Mouse (Mus musculus): ENCODE results near the gene Polr2e.

Gene Polr2e

DNA sequence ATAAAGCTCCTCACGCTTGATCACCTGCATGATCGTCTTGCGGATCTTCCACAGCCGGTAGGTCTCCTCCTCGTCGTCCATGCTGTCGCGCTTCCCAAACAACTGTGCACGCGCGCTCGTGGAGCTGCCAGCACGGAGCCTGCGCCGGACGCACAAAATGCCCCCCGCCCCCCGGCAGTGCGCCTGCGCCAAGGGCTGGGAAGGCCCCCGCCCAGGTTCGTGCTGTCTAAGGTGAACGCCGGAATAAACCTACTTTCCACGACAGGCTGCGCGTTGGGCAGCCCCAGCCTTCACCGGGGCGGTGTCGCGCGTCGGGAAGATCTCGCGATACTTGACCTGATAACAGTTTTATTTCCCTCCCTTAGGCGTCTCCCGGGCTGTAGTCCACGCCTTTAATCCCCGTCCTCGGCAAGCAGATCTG, at the start of gene Polr2e:
Polr2e (minus strand) TSS at position 237 of the 421 bp plus-strand sequence.
- DNase-seq: peak; percentile 97

DNA sequence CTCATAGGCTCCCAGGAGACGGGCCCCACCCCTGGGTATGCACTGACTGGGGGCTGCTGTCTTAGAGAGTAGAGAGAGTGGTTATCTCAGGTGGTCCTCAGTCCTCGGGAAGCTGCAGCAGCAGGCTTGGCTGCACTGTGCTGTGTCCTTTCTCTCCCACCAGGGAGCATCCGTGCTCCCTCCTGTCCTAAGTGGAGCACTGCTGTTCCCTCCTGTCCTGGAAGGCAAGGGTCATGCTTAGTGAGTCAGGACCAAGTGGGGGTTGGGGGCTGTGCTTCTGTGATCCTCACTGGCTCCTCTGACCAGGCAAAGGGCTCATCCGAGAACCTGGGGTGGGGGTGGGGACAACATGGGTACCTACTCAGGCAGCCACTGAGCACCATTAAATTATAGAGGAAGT, 49.6 kb upstream of the Polr2e start:
- DNase-seq: no peak

DNA sequence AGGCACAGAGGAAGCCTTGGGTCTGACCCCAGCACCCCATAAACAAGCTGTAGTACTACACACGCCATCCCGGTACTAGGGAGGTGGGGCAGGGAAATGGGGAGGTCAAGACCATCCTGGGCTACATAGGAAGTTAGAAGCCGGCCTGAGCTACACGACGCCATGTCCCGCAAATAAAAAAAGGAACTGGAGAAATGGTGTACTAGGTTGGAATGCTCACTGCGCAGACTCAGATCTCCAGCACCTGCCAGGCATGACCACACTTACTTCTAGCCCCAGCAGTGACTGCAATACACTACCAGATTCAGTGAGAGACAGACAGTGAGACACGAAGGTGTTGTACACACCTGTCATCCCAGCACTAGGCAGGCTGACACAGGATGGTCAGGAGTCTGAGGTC, 47.9 kb upstream of the Polr2e start:
- DNase-seq: no peak

DNA sequence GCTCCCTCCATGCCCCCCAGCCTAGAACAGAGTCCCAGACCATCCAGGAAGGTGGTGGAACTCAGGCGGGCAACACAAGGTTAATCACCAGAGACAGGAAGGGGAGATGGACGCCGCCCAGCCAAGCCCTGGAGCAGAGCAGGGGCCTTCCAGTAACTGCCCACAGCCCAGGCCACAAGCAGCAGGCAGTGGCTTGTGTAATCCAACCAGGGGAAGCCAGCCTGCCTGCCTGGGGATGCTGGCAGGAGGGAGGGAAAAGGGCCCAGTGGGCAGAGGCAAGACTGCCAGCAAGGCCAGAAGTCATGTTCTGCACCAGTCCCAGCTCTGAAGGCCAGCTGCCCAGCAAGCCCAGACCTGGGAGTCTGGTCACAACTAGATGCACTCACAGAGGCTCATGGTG, 47.3 kb upstream of the Polr2e start:
- no peak for DNase-seq

DNA sequence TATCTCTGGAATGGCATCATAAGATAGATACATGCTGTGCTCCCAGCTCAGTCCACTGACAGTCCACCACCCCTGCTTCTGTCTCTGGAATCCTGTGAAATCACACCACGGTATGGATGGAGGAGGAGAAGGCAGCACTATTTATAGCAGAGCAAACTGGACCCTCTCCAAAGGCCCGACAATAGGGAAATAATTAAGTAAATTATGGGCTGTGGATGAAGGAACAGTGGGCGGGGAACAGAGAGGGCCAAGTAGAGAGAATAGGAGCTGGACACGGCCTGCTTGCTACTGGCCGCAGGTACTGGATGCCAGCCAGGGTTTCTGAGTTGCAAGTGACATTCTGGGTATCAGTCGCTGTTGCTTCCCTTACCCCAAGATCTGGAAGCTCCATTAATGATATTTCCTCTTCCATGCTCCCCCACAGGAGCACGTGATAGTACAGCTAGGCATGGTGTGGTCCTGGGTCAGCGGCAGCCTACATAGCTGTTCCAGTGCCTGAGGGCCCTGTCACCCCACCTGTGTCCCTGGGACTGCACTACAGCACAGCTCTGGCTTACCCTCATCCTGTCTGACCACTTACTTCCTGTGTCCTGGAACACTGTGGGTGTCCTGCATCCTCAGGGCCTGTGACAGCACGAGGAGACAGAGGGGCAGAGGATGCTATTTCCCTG, 45.4 kb upstream of the Polr2e start:
- peak; percentile 17 for DNase-seq

DNA sequence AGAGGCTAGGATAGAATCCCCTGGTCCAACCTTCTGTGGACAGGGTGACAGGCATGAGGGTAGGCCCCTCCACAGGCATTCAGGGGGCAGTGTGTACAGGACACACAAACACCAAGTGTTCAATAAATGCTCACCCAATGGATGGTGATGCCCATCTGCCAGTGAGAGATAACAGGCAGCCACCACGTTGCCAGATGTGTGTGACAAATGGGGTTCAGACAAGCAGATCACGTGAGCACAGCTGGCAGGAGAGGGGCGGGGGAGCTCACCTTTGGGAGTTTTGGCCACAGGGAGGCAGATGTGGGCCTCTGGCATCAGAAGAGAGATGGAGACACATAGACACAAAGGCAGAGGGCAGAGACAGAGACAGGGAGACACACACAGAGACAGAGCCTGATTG, 41.5 kb upstream of the Polr2e start:
- DNase-seq: no peak

DNA sequence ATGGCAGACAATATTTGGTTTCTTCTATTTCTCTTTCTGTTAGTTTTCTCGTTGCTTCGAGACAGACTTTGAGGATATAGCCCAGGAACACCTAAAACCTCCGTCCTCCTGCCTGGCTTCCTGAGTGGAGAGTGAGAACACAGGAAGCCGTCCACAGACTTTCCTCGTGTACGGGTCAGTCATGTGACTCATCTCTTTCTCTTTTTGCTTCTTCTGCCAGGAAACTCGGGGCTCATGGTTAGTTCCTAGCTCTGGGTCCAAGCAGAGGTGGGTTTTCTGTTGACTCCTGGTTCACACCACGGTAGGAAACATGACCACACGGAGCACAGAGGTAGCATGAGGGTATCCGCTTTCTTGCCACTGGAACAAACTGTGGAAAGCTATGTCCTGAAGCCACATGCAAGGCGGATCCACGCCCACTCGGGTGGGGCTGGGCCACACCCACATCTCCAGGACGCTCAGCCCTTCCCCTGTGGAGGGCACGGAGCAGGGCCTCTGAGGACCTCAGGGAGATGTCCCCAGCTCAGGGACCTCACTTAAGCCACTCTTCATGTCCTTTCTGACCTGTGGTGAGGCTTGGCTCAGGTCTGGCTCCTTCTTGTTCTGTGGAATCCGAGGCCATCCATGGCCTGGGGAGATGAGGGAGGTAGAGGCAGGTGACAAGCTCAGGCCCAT, 40.9 kb upstream of the Polr2e start:
- no peak for DNase-seq

DNA sequence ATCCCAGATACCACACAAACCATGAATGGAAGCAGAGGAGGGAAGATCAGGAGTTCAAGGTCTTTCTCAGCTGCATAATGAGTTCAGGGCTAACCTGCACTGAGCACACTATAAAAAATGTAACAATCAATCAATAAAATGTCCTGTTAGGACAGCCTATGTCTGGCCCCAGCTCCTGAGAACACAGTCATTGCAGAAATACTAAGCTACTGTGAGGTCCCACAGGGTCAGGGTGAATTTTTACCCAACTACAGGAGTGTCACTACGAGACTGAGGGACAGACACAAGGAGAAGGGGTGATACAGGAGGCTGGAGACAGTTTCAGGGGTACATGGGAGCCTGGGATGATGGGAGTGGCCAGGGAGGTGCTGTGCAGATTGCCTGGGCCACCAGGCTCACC, 38.8 kb upstream of the Polr2e start:
- no peak for DNase-seq

DNA sequence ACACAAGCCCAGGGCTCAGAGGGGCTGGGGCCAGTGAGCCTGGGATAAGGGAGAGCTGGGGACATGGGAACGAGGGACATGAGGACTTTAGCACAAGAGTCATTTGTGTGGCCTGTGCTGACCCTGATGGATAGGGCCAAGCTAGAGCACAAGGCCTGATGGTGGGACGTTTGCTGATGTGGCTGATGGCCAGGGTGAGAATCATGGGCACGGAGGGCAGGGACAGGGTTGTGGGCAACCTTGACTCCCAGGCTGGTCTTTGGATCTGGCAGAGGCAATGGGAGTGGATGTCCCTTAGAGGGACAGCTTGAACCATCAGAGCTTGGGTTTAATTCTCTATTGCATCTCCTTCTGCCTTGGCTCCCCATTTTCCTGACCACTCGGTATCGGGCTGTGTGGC, 37.7 kb upstream of the Polr2e start:
- DNase-seq: no peak

DNA sequence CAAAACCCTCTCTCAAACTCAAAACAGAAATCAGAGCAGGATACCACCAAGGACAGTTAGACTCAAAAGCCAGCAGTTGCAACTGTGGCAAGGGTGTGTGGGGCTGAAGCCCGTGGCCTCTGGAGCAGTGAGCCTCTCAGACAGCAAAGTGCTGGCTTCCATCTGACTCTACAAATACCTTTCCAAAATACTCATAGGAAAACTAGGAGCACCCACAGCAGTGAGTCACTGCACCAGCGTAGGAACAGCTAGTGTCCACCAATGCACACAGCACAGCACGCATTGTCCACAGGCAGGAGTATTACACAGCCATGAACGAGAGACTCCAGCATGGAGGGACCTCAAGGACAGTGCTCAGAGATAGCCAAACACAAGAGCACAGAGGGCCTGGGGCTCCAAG, 36.8 kb upstream of the Polr2e start:
- DNase-seq: no peak

DNA sequence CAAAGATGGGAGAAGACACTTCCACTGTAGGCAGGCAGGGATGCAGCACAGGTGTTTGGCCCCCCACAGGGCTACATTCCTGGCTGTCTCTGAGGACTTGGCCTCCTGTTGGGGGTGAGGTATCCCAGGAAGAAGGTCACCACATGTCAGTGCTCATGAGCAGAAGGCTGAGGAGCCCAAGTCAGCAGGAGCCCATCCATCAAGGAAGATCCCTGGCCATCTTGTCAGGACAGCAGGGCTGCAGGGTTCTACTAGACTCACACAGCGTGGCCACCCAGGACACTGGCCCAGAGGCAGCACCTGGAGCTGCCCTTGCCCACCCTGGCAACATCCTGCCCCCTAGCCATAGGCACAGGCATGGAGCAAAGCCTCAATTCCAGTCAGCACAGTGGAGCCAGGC, 36.3 kb upstream of the Polr2e start:
- no peak for DNase-seq

DNA sequence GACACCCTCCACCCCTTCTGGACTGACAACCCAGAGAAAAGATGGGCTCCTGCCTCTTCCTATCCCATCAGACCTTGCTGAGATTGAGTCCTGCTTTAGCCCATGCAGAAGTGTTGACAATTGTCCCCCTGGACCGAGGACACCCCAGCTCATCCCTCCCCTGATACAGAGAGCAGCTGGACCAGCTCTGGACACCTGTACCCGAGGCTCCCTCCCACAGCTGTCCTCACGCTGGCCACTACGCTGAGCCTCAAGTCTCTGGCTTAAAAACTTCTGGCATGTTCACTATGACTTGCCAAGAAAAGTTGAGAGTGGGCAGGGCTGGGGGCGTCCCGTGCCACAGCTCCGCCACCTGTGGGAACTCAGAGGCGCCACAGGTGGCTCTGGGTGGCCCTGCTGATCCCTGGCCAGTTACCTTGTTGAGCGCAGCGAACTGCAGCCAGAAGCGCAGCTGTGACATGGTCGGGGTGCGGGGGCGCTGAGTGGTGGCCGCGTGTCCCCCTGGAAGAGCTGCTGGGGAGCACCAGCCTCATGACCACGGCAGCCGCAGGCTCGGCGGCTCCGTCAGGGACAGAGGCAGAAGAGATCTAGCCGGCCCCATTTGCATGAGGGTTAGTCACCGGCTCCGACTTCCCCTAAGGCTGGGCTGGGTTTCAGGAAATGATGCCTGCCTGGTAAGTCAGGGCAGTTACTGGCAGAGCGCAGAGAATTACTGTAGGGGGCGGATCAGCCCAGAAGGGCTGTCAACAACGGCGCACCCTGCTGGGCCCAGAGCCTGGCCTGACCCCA, 35.4 kb upstream of the Polr2e start:
- peak; percentile 42 for DNase-seq

DNA sequence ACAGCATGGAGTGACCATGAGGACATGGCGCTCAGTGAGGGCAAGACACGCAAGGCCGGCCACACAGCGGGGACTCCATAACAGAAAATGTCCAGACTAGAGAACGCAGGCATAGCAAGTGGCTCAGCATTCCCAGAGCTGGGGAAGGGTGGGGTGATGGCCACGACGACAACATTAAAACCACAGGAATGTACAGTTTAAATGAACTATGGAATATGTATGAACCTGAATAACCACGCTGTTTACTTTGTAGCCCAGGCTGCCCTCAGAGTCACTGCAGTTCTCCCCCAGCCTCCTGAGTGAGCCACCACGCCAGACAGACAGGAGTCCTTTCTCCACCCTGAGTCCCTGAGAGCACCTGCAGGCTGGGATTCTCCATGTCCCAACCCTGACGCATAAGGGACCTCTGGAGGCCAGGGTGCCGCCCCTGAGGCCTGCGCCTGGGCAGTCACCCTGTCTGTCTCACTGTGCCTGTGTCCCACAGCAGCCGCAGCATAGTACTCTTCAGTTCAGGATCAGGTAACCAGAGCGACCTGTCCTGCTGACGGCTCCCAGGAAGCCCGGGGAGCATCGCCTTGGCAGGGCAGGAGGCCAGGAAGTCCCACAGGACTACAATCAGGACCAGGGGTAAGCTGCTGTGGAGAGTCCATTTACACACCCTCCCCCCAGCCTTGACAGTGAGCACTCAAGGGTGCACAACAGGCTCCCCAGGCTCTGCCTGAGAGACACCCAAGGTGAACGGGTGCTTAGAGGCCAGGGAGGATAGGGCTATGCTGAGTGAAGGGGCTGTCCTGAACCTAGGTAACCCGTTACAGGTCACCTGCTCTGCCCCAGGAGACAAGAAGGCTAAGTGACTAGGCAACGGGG, 33.3 kb upstream of the Polr2e start:
- no peak for DNase-seq

DNA sequence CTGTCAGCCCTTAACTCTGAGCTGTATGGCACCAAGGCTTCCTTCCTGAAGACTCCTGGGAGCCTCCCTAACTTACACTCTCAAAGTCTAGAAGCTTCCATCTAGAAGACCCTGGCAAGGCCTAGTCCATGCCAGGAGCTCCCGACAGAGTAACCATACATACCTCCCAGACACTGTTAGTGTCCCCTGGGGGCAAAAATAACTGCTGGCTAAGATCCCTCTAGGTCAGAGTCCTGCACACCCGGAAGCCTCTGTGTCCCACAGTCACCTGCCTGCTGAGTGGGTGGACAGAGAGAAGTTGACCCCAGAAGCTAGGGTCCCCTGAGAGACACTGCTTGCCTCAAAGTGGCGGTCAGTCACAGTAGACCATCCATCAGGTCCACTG, 31.9 kb upstream of the Polr2e start:
- DNase-seq: no peak

DNA sequence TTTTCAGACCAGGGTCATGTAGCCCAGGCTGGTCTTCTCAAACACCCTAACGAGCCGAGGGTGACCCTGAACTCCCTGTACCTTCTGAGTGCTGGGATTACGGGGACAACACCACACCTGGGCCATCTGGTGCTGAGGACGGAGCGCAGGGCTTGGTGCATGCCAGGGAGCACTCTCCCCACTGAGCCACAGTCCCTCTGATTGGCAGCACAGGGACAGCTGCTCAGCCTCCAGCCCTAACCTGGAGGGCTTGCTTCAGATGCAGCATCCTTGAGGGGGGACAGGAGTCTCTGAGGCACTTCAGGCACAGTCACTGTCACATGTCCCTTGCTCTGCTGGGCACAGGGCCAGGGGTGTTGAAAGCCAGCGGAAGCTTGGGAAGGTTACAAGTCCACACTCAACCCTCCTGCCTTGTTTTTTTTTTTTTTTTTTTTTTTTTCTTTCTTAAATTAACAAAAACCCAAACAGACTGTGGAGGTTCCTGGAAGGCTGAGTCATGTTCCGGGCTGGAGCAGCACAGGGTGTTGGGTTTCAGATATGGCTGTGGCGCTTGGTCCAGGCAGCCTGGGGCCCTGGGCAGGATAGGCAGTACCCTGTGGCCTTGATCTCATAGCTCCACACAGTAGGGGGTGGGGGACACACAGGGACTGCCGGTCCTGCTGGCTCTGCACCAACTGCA, 31.4 kb upstream of the Polr2e start:
- DNase-seq: peak; percentile 61

DNA sequence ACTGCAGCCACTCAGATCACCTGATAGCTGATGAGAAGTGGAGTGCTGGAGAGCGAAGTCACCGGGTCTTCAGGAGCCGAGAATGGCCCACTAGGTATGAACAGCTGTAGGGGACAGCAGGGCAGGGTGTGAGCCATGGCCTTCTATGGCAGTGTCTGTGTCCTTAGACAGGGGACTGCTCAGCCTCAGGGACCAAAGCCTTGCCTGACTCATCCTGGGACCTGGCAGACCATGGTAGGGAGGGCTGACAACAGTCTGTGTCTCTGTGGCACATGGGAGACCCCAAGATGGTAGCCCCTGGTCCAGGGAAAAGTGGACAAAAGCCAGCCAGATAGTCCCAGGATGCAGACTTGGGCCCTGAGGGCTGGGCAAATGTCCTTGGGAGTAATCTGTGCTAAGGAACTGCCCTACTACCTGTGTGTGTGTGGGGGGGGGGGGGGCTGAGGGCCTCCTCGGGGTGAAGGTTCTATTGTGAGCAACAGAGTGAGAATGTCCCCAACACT, 30.4 kb upstream of the Polr2e start:
- DNase-seq: no peak

DNA sequence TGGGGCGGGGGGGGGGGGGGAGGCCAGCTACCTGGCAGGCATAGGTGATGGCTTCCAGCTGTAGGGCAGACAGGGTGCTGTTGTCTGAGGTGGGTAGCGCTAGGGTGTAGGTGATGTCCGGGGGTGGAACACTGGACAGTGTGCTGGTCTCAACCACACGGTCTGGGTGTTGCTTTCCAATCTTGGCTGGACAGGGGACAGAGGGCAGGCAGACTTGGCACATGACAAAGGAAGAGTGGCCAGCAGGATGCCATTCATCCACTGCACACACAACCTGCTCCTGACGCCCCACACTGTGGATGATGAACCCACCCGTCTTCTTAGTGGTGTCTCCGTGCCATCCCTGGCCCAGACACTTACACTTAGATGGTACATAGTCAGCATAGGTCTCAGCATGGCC, 29.7 kb upstream of the Polr2e start:
- DNase-seq: no peak

DNA sequence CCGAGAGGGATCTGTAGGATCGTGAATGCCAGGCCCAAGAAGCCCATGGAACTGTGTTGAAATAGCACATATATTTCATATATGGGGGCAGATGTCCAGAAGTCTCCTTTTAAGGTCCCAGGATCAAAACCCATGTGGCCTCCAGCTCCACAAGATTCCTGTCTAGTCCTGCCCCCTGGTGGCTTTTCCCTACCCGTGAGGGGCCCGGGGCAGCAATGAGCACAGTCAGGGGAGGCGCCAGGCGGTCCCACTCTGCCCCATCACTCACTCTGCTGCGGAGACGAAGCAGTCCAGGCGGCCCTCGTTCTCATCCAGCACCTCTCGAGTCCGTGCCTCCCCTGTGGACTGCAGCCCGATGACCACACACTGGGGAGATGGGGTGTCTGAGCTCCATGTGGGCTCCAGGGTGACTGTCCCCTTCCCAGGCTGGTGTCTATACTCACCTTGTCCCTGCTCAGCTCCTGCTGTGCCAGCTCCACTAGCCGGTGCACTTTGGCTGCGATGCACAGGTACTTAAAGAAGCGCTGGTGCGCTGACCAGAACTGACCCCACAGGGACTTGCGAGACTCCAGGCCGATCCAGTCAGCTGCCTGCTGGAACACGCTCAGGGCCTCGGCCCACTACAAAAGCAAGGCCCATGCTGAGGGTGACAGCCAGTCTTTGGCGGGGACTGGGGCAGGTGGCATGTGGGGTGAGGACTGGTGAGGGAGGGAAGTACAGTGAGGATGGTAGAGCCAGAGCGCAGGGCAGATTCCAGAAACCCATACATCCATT, 24.5 kb upstream of the Polr2e start:
- DNase-seq: no peak

DNA sequence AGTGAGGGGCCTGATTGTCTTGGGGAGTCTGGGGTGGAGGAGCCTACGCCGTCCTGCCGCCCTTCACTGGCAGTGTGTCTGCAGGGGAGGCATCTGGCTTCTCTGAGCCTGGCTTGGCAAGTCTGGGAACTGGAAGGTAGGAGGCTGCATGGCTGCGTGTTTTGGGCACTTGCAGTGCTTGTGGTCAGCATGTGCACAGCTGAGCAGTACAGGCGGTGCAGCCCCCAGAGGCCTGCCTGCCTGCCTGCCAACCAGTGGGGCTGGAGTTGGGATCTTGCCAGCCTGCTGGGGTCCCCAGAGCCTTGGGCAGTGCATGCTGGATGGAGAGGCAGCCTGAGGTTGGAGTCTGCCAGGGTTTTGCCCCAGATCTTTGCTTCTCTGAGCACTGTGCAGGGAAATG, 23.5 kb upstream of the Polr2e start:
- DNase-seq: no peak

DNA sequence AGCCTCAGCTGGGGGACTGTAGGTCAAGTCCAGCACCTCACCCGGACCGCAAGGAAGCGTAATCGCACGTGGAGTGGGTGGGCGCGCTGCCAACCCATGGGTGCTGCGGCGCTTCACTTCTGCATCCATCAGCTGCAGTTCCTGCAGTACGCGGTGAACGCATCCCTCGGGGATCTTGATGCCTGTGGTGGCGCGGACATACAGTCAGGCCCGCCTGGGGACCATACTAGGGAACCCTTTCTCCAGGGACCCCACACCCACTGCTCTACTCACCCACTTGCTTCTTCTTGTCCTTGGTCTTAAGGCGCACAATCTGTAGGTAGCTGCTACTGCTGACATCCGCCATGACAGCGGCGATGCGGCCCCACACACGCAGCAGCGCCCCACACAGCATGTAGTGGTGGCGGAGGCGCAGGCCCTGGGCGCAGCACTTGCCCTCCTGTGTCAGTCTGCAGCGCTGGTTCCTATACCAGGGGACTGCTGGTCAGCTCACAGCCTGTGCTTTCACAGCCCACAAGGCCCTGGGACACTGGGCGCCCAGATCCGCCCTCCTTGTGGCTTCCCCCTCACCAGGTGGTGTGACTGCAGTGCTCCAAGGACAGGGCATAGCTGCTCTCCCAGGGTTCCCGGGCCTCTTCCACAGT, 18.2 kb upstream of the Polr2e start:
- no peak for DNase-seq

Measured in right cerebral cortex, postnatal 25 days (tissue).